Mouse (Mus musculus) limb, embryonic 15.5 days (tissue): ENCODE results near the gene Wsb2. TPM values are rescaled to one million over a fixed set of nuclear protein-coding genes. Genes with fewer than 3 reads are reported as not detected.

Experiments
- ATAC-seq: fragments of 200-750 bp; cut with Nextera tagmentation; 2 replicates; pipeline ENCODE4 v1.8.0; 2017; ENCODE audit warnings: low read depth, moderate TSS enrichment; ENCODE audit not compliant: insufficient number of reproducible peaks, low FRiP score, low TSS enrichment
- H3K27ac ChIP-seq: fragments of 300-500 bp; sonication (generic); 2 replicates; pipeline ENCODE4 v1.5.1; 2015; ENCODE audit warnings: moderate library complexity, mild to moderate bottlenecking, inconsistent platforms
- H3K27me3 ChIP-seq: fragments of 300-500 bp; sonication (generic); 2 replicates; pipeline ENCODE4 v1.6.1; 2015; ENCODE audit warnings: inconsistent platforms
- H3K36me3 ChIP-seq: fragments of 300-500 bp; sonication (generic); 2 replicates; pipeline ENCODE4 v1.6.1; 2015; ENCODE audit warnings: inconsistent platforms
- H3K4me1 ChIP-seq: fragments of 300-500 bp; sonication (generic); 2 replicates; pipeline ENCODE4 v1.6.1; 2015; ENCODE audit warnings: inconsistent platforms
- H3K4me2 ChIP-seq: fragments of 300-500 bp; sonication (generic); 2 replicates; pipeline ENCODE4 v1.6.1; 2015; ENCODE audit warnings: mild to moderate bottlenecking, inconsistent platforms
- H3K4me3 ChIP-seq: fragments of 300-500 bp; sonication (generic); 2 replicates; pipeline ENCODE4 v1.5.1; 2015; ENCODE audit warnings: mild to moderate bottlenecking, inconsistent platforms
- H3K9ac ChIP-seq: fragments of 300-500 bp; sonication (generic); 2 replicates; pipeline ENCODE4 v1.6.1; 2015; ENCODE audit warnings: inconsistent platforms
- H3K9me3 ChIP-seq: fragments of 300-500 bp; sonication (generic); 2 replicates; pipeline ENCODE4 v1.6.1; 2016; ENCODE audit warnings: inconsistent platforms
- WGBS: fragments of 180-500 bp; shearing (Covaris S2); methylation state at CpG from one replicate; pipeline ENCODE4 v1.1.7; 2015; 5-methylcytosine and 5-hydroxymethylcytosine counted together
- polyA plus RNA-seq: library from polyadenylated mRNA; unstranded; fragments of >200 nt; fragmentation: Nextera tagmentation; extraction: Ambion mirVana; gene quantifications from 2 replicates; pipeline ENCODE4 v1.2.1, GENCODE M21; 2015

Wsb2 gene
- polyA plus RNA-seq, 1 experiment from 2014 or later = 66.9 TPM

GRCm38 (mm10) chr5:117357478-117358247 lies 559 bp downstream of the Wsb2 start:
- Histone ChIP-seq H3K4me2 (peak overlapping the region; percentile 90), H3K9ac (peak overlapping the region; percentile 87), H3K27ac (peak overlapping the region; percentile 90), H3K4me3 (peak overlapping the region; percentile 95), H3K36me3 (no peaks in the 10 kb centered on the region; the same call in 1 of the 2 replicates), H3K27me3 (no peaks in the 10 kb centered on the region), H3K4me1 (peaks cover 37% of the 10 kb centered on the region), H3K9me3 (no peaks in the 10 kb centered on the region)
- WGBS = 1% methylated on average over 47 of the region's 49 CpGs
- ATAC-seq = peak; percentile 53; the same call in 1 of the 2 replicates

- Histone ChIP-seq H3K27me3 (no peaks in the 10 kb centered on the region), H3K36me3 (peaks cover 1% of the 10 kb centered on the region; the same call in 1 of the 2 replicates), H3K27ac (peak overlapping the region; percentile 90), H3K4me3 (peak overlapping the region; percentile 95), H3K4me1 (peaks cover 42% of the 10 kb centered on the region), H3K9ac (peak overlapping the region; percentile 87; the same call in 1 of the 2 replicates), H3K9me3 (no peaks in the 10 kb centered on the region), H3K4me2 (peak overlapping the region; percentile 90)
- WGBS = 10% methylated on average over 6 of the region's 6 CpGs
- no peak for ATAC-seq
Measured at GRCm38 (mm10) chr5:117358248-117358630, 1.1 kb downstream of the Wsb2 start.

GRCm38 (mm10) chr5:117358725-117359124 lies 1.6 kb downstream of the Wsb2 start:
- Histone ChIP-seq H3K4me3 (peak overlapping the region; percentile 95; the same call in 1 of the 2 replicates), H3K36me3 (peaks cover 6% of the 10 kb centered on the region), H3K27me3 (no peaks in the 10 kb centered on the region), H3K9ac (no peak overlapping the region), H3K9me3 (no peaks in the 10 kb centered on the region), H3K4me1 (peaks cover 44% of the 10 kb centered on the region), H3K27ac (no peak overlapping the region), H3K4me2 (no peak overlapping the region)
- WGBS = 33% methylated on average over 11 of the region's 11 CpGs
- no peak for ATAC-seq

DNA sequence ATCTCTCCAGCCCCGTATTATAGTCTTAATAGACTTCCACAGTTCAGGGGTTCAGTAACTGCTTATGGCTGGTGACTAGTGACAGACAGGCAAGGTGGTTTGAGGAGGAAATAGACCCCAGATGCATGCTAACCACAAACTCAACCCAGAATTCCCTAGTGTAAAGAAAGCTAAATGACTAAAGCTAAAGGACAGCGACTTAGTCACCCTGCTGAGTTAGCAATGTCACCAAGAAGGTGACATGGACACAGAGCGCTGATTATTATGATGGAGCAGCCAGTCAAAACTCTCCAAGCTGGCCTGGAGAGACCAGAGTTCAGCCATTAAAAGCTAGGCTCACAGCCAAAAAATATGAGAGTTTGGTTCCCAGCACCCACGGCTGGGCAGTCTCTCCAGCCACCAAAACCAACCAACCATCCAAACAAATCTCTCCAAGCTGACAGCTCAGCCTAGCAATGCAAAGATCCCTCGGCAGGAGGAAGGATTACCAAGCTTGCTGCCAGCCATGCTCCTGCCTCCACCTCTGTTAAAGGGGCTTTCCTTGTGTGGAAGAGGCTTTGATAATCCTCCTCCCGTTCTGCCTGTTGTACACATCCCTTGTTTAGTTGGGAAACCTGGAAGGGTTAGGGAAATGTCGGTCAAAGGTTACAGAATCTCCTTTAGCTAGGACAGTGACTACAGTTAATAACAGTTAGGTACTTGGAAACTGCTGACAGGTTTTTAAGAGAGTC lies 2.6 kb downstream of the Wsb2 start:
- WGBS = 38% methylated on average over 7 of the region's 7 CpGs
- no peaks in the 10 kb centered on the region for H3K9me3 ChIP-seq
- ATAC-seq = no peak
- peaks cover 44% of the 10 kb centered on the region for H3K4me1 ChIP-seq
- H3K4me3 ChIP-seq = no peak overlapping the region
- H3K4me2 ChIP-seq = no peak overlapping the region
- peak overlapping the region; percentile 33 for H3K27ac ChIP-seq
- H3K9ac ChIP-seq = no peak overlapping the region
- H3K36me3 ChIP-seq = peaks cover 14% of the 10 kb centered on the region
- H3K27me3 ChIP-seq = no peaks in the 10 kb centered on the region

GRCm38 (mm10) chr5:117360228-117360515 lies 3.1 kb downstream of the Wsb2 start:
- Histone ChIP-seq H3K36me3 (peaks cover 19% of the 10 kb centered on the region), H3K27me3 (no peaks in the 10 kb centered on the region), H3K4me3 (no peak overlapping the region), H3K9ac (no peak overlapping the region), H3K4me1 (peaks cover 44% of the 10 kb centered on the region), H3K27ac (peak overlapping the region; percentile 33), H3K9me3 (no peaks in the 10 kb centered on the region), H3K4me2 (no peak overlapping the region)
- ATAC-seq = no peak
- WGBS = 44% methylated on average over 13 of the region's 13 CpGs

GRCm38 (mm10) chr5:117360631-117361541 lies 3.8 kb downstream of the Wsb2 start:
- Histone ChIP-seq H3K36me3 (peaks cover 26% of the 10 kb centered on the region), H3K9me3 (no peaks in the 10 kb centered on the region), H3K27ac (peak overlapping the region; percentile 54; the same call in 1 of the 2 replicates), H3K9ac (no peak overlapping the region), H3K4me3 (no peak overlapping the region), H3K4me1 (peaks cover 44% of the 10 kb centered on the region), H3K27me3 (no peaks in the 10 kb centered on the region), H3K4me2 (no peak overlapping the region)
- 43% methylated on average over 13 of the region's 13 CpGs for WGBS
- ATAC-seq = no peak

GRCm38 (mm10) chr5:117361590-117361989 lies 4.5 kb downstream of the Wsb2 start:
- H3K9ac ChIP-seq = no peak overlapping the region
- no peak for ATAC-seq
- peaks cover 33% of the 10 kb centered on the region for H3K36me3 ChIP-seq
- H3K27me3 ChIP-seq = no peaks in the 10 kb centered on the region
- no peak overlapping the region for H3K4me2 ChIP-seq
- WGBS = 78% methylated on average over 4 of the region's 4 CpGs
- no peak overlapping the region for H3K27ac ChIP-seq
- no peak overlapping the region for H3K4me3 ChIP-seq
- H3K9me3 ChIP-seq = no peaks in the 10 kb centered on the region
- peaks cover 41% of the 10 kb centered on the region for H3K4me1 ChIP-seq

- 54% methylated on average over 15 of the region's 15 CpGs for WGBS
- Histone ChIP-seq H3K4me1 (peaks cover 34% of the 10 kb centered on the region), H3K27me3 (no peaks in the 10 kb centered on the region), H3K27ac (no peak overlapping the region), H3K9ac (no peak overlapping the region), H3K36me3 (peaks cover 49% of the 10 kb centered on the region), H3K9me3 (no peaks in the 10 kb centered on the region), H3K4me2 (no peak overlapping the region), H3K4me3 (no peak overlapping the region)
- ATAC-seq = no peak
Measured at GRCm38 (mm10) chr5:117363066-117363782, 6.1 kb downstream of the Wsb2 start.

DNA sequence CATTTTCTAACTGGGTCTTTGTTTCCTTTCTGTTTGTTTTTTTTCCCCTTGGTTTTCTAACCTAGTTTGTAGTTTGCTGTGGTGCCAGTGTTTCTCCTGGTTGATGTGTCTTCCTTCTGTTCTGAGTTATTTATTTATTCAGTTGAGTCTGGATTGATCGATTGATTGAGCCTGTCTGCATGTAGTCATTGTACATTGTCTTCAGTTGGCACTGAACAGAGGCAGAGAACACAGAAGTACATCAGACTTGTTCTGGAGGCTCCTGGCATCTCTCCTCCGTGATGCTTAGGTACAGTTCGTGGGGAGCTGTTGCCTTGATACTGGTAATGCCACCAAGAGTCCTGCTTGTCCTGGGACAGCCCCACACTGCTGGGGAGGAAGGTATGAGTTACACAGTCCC lies 7.7 kb downstream of the Wsb2 start:
- Histone ChIP-seq H3K36me3 (peaks cover 65% of the 10 kb centered on the region), H3K4me2 (no peak overlapping the region), H3K27ac (no peak overlapping the region), H3K4me3 (no peak overlapping the region), H3K9ac (no peak overlapping the region), H3K27me3 (no peaks in the 10 kb centered on the region), H3K4me1 (peaks cover 23% of the 10 kb centered on the region), H3K9me3 (no peaks in the 10 kb centered on the region)
- 88% methylated on average over 3 of the region's 3 CpGs for WGBS
- ATAC-seq = no peak

- WGBS = 89% methylated on average over 13 of the region's 13 CpGs
- Histone ChIP-seq H3K9me3 (no peaks in the 10 kb centered on the region), H3K27ac (no peak overlapping the region), H3K4me3 (no peak overlapping the region), H3K9ac (no peak overlapping the region), H3K4me2 (no peak overlapping the region), H3K4me1 (peaks cover 11% of the 10 kb centered on the region), H3K27me3 (no peaks in the 10 kb centered on the region), H3K36me3 (peaks cover 77% of the 10 kb centered on the region)
- no peak for ATAC-seq
Measured at GRCm38 (mm10) chr5:117365904-117366561, 8.9 kb downstream of the Wsb2 start.

DNA sequence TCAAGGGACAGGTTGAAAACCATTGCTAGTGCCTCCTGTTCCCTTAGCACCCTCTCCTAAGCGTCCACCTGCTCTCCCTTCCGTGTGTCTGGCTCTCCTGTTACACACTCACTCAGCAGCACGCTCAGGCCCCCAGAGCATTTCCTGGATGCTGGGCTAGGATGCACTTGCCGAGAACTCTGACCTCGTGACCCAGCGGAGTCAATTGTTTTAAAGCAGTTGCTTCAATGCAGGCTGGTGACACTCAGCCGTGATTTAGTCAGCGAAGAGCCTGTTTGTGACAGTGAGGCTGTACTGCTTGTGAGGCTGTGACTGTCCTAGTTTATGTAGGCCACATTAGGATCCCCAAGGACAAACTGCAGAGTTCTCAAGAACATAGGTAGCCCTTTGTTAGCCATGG lies 10.1 kb downstream of the Wsb2 start:
- 58% methylated on average over 8 of the region's 8 CpGs for WGBS
- peaks cover 88% of the 10 kb centered on the region for H3K36me3 ChIP-seq
- no peak overlapping the region for H3K9ac ChIP-seq
- H3K27me3 ChIP-seq = no peaks in the 10 kb centered on the region
- no peak overlapping the region for H3K4me2 ChIP-seq
- H3K9me3 ChIP-seq = no peaks in the 10 kb centered on the region
- no peak overlapping the region for H3K4me3 ChIP-seq
- no peak for ATAC-seq
- H3K27ac ChIP-seq = no peak overlapping the region
- peaks cover 8% of the 10 kb centered on the region for H3K4me1 ChIP-seq
